Mouse (Mus musculus) midbrain, embryonic 15.5 days (tissue): ENCODE measurements around the gene Olfr1370. TPM values are rescaled to one million over a fixed set of nuclear protein-coding genes. Genes with fewer than 3 reads are reported as not detected.

Source experiments
- polyA plus RNA-seq: library from polyadenylated mRNA; unstranded; fragments of >200 nt; fragmentation: Nextera tagmentation; extraction: Ambion mirVana; gene quantifications from 2 replicates; pipeline ENCODE4 v1.2.1, GENCODE M21; 2015

The Olfr1370 gene
- polyA plus RNA-seq, 1 experiment from 2014 or later, result not detected

Other genes with a start within 250 kb of the Olfr1370 start
- gene Olfr1369-ps1, start 36.5 kb upstream of the Olfr1370 start, polyA plus RNA-seq, result 0.05 TPM in 1 of 2 replicates, not detected in the other
- not detected in 2 replicates for gene Olfr263, start 54.7 kb upstream of the Olfr1370 start, polyA plus RNA-seq
- gene Olfr1368, start 70.9 kb upstream of the Olfr1370 start, polyA plus RNA-seq, result not detected in 2 replicates
- gene Trim27, start 104.5 kb upstream of the Olfr1370 start, polyA plus RNA-seq, result 81.0 and 89.9 TPM in 2 replicates
- gene Gpx5, start 217.8 kb upstream of the Olfr1370 start, polyA plus RNA-seq, result not detected in 2 replicates
- gene Gpx6, start 237.2 kb upstream of the Olfr1370 start, polyA plus RNA-seq, result not detected in 2 replicates